Mouse (Mus musculus) embryonic facial prominence, embryonic 14.5 days (tissue): Measurements from ENCODE around the gene Actrt1. TPM values are rescaled to one million over a fixed set of nuclear protein-coding genes. Genes with fewer than 3 reads are reported as not detected.

Source experiments
- ATAC-seq: fragments of 200-750 bp; cut with Nextera tagmentation; 2 replicates; pipeline ENCODE4 v1.8.0; 2017; ENCODE audit warnings: low read depth, moderate number of reproducible peaks, moderate TSS enrichment
- DNase-seq: peaks from one replicate; pipeline ENCODE4 v3.0.0-alpha.2; 2015; ENCODE audit warnings: low spot score
- H3K27ac ChIP-seq: fragments of 300-500 bp; sonication (generic); replicated peaks from 2 replicates; pipeline ENCODE4 v1.5.1; 2014; ENCODE audit warnings: low read depth, mild to moderate bottlenecking, low read length, moderate library complexity
- H3K27me3 ChIP-seq: fragments of 300-500 bp; sonication (generic); replicated peaks from 2 replicates; pipeline ENCODE4 v1.6.1; 2014; ENCODE audit warnings: low read length; ENCODE audit not compliant: control insufficient read depth, insufficient read depth
- H3K36me3 ChIP-seq: fragments of 300-500 bp; sonication (generic); 2 replicates; pipeline ENCODE4 v1.6.1; 2014; ENCODE audit warnings: low read length, mixed read lengths; ENCODE audit not compliant: control insufficient read depth, insufficient read depth
- H3K4me1 ChIP-seq: fragments of 300-500 bp; sonication (generic); 2 replicates; pipeline ENCODE4 v1.6.1; 2014; ENCODE audit warnings: antibody characterized with exemption, low read length; ENCODE audit not compliant: control insufficient read depth, insufficient read depth
- H3K4me2 ChIP-seq: fragments of 300-500 bp; sonication (generic); 2 replicates; pipeline ENCODE4 v1.6.1; 2014; ENCODE audit warnings: low read depth, mild to moderate bottlenecking, low read length, moderate library complexity, mixed read lengths
- H3K4me3 ChIP-seq: fragments of 300-500 bp; sonication (generic); 2 replicates; pipeline ENCODE4 v1.5.1; 2014; ENCODE audit warnings: low read depth, mild to moderate bottlenecking, low read length
- H3K9ac ChIP-seq: fragments of 300-500 bp; sonication (generic); 2 replicates; pipeline ENCODE4 v1.6.1; 2014; ENCODE audit warnings: low read depth, mild to moderate bottlenecking, low read length, moderate library complexity, mixed read lengths
- H3K9me3 ChIP-seq: fragments of 300-500 bp; sonication (generic); 2 replicates; pipeline ENCODE4 v1.6.1; 2016; ENCODE audit warnings: low read length; ENCODE audit not compliant: control insufficient read depth
- WGBS: fragments of 180-500 bp; shearing (Covaris S2); extraction: QIAGEN DNeasy Blood & Tissue Kit; methylation state at CpG from one replicate; pipeline ENCODE4 v1.1.7; 2014; 5-methylcytosine and 5-hydroxymethylcytosine counted together
- polyA plus RNA-seq: library from polyadenylated mRNA; unstranded; fragments of >200 nt; fragmentation: Nextera tagmentation; extraction: Ambion mirVana; gene quantifications from 2 replicates; pipeline ENCODE4 v1.2.1, GENCODE M21; 2014

Actrt1 gene
- polyA plus RNA-seq, result not detected in 2 replicates

DNA sequence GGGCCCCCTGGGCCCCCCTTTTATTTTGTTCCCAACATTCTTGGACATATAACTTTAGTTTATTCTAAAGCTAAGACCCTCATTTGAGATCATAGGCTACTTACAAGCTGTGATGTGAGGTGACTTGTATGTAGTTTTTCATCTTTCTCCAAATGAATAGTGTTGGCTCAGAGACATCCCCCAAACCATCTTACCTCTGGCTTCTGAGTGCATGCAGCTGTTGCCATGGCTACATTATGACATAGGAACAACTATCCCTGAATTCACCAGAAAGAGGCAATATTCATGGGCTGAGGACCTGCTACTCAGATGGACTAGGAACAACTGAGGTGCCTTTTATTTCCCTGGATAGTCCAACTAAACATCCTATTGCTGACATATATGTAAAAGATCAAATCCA is at the start of gene Actrt1:
Gene Actrt1, plus strand, starts transcription at position 301 of the 400 bp plus-strand sequence.
- H3K9ac ChIP-seq, result no peak within 1 kb of the TSS
- H3K4me3 ChIP-seq, result no peak within 1 kb of the TSS
- no peaks in the 10 kb centered on the region for H3K9me3 ChIP-seq
- H3K27me3 ChIP-seq, result no peaks in the 10 kb centered on the region
- no peak within 1 kb of the TSS for H3K27ac ChIP-seq
- H3K4me1 ChIP-seq, result no peaks in the 10 kb centered on the region
- no peak within 1 kb of the TSS for H3K4me2 ChIP-seq
- ATAC-seq, result no peak
- DNase-seq, result no peak
- H3K36me3 ChIP-seq, result no peaks in the 10 kb centered on the region

DNA sequence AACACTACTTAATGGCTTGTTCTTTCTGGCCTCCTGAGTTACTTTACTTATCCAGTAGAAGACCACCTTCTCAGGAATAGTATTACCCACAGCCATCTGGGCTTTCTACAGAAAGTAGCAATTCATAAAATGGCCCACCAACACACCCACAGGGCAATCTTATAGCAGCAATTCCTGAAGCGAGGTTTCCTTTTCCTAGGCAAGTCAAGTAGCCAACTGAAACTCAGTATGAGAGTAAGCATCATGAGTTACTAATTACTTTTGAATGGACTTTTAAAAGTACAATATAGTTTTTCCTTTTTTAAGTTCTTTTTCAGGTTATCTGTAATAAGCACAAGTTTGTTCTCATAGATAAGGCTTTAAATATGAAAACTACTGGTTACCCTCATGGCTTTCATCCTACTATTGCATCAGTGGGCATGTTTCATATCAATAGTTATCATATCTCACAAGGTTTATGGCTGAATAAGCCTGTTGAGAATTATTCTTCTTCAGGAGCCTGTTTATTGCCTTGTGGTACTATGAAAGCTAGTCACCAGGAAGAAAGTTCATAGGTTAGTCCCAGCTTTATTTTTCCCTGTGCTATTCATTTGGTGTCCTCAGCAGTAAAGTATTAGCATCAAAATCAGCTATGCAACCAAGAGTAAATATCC is 2.8 kb downstream of the Actrt1 start:
- Histone ChIP-seq H3K4me2 (no peak overlapping the region), H3K36me3 (no peaks in the 10 kb centered on the region), H3K27me3 (no peaks in the 10 kb centered on the region), H3K9me3 (no peaks in the 10 kb centered on the region), H3K4me3 (no peak overlapping the region), H3K9ac (no peak overlapping the region), H3K4me1 (no peaks in the 10 kb centered on the region), H3K27ac (no peak overlapping the region)
- ATAC-seq (no peak), DNase-seq (no peak)
- 65% methylated on average over 1 of the region's 1 CpGs for WGBS
